Mouse (Mus musculus): ENCODE measurements around the gene Dapk1.

Dapk1 gene

GRCm38 (mm10) chr13:60616036-60616435 is 14.3 kb downstream of the Dapk1 start:
- no peak for DNase-seq

GRCm38 (mm10) chr13:60618287-60618686 is 16.5 kb downstream of the Dapk1 start:
- no peak for DNase-seq

GRCm38 (mm10) chr13:60619723-60620122 is 18.0 kb downstream of the Dapk1 start:
- peak; percentile 49 for DNase-seq

- DNase-seq = no peak
Observed at GRCm38 (mm10) chr13:60621411-60621965, 19.7 kb downstream of the Dapk1 start.

GRCm38 (mm10) chr13:60625581-60625980 is 23.8 kb downstream of the Dapk1 start:
- no peak for DNase-seq

GRCm38 (mm10) chr13:60627843-60628656 is 26.3 kb downstream of the Dapk1 start:
- DNase-seq = no peak

- DNase-seq = no peak
Observed at GRCm38 (mm10) chr13:60628657-60628950, 26.9 kb downstream of the Dapk1 start.

GRCm38 (mm10) chr13:60629419-60629818 is 27.7 kb downstream of the Dapk1 start:
- DNase-seq = no peak

- no peak for DNase-seq
Observed at GRCm38 (mm10) chr13:60633945-60634344, 32.2 kb downstream of the Dapk1 start.

- peak; percentile 42 for DNase-seq
Observed at GRCm38 (mm10) chr13:60635636-60636035, 33.9 kb downstream of the Dapk1 start.

GRCm38 (mm10) chr13:60639482-60640055 is 37.8 kb downstream of the Dapk1 start:
- DNase-seq = peak; percentile 42

GRCm38 (mm10) chr13:60640420-60640819 is 38.7 kb downstream of the Dapk1 start:
- DNase-seq = no peak

- DNase-seq = peak; percentile 51
Observed at GRCm38 (mm10) chr13:60644457-60644889, 42.7 kb downstream of the Dapk1 start.

- no peak for DNase-seq
Observed at GRCm38 (mm10) chr13:60646791-60647190, 45.0 kb downstream of the Dapk1 start.

GRCm38 (mm10) chr13:60648350-60648749 is 46.6 kb downstream of the Dapk1 start:
- DNase-seq = peak; percentile 57

- DNase-seq = no peak
Observed at GRCm38 (mm10) chr13:60650000-60650399, 48.3 kb downstream of the Dapk1 start.

- DNase-seq = peak; percentile 77
Observed at GRCm38 (mm10) chr13:60654017-60654565, 52.3 kb downstream of the Dapk1 start.

- DNase-seq = no peak
Observed at GRCm38 (mm10) chr13:60655246-60655645, 53.5 kb downstream of the Dapk1 start.

GRCm38 (mm10) chr13:60659600-60659999 is 57.9 kb downstream of the Dapk1 start:
- no peak for DNase-seq

- peak; percentile 66 for DNase-seq
Observed at GRCm38 (mm10) chr13:60660056-60660455, 58.3 kb downstream of the Dapk1 start.

- DNase-seq = no peak
Observed at GRCm38 (mm10) chr13:60660711-60661261, 59.0 kb downstream of the Dapk1 start.

GRCm38 (mm10) chr13:60662493-60663177 is 60.9 kb downstream of the Dapk1 start:
- peak; percentile 70 for DNase-seq

- no peak for DNase-seq
Observed at GRCm38 (mm10) chr13:60664058-60664457, 62.3 kb downstream of the Dapk1 start.

Data from lung, postnatal 36 days (tissue).